Mouse (Mus musculus): ENCODE measurements around the gene Oser1. TPM values are rescaled to one million over a fixed set of nuclear protein-coding genes. Genes with fewer than 3 reads are reported as not detected.
"Not testable (repeated sequence)": the region's sequence is repeated elsewhere in the genome, so short reads cannot be mapped to it uniquely, and the experiment has no call there.

Oser1 gene
- polyA plus RNA-seq, 1 experiment from 2014 or later: 85.1 TPM

DNA sequence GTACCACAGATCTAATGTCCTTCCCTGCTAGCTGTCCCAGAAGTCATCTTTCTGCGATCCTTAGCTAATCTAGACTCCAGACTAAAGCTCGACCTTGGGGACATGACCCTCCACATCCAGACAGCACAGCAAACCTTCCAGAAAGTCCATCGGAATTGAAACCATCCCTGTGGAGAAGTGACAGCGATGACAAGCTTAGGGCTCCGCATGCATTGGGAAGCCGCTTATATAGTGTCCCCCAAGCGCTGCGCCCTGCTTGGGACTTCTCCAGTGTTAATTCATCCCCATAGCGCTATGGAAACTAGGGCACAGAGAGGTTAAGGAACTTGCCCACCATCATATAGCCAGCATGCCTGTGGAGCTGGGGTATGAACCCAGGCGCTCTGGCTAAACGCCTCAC lies 38.3 kb upstream of the Oser1 start:
- Histone ChIP-seq H3K36me3 (peaks cover 21% of the 10 kb centered on the region), H3K27me3 (peaks cover 24% of the 10 kb centered on the region), H3K9me3 (no peaks in the 10 kb centered on the region), H3K4me3 (replicated peaks) (no peak overlapping the region), H3K4me2 (no peak overlapping the region), H3K9ac (replicated peaks) (no peak overlapping the region), H3K4me1 (replicated peaks) (no peaks in the 10 kb centered on the region), H3K27ac (no peak overlapping the region)
- 69% methylated on average over 11 of the region's 11 CpGs for WGBS
- no peak for ATAC-seq (ENCODE audit: insufficient number of reproducible peaks, insufficient read depth, low FRiP score, low TSS enrichment, low read depth)

- Histone ChIP-seq H3K4me3 (replicated peaks) (no peak overlapping the region), H3K4me2 (no peak overlapping the region), H3K27ac (no peak overlapping the region), H3K4me1 (replicated peaks) (no peaks in the 10 kb centered on the region), H3K27me3 (peaks cover 28% of the 10 kb centered on the region), H3K9me3 (no peaks in the 10 kb centered on the region), H3K9ac (replicated peaks) (no peak overlapping the region), H3K36me3 (peaks cover 18% of the 10 kb centered on the region)
- 85% methylated on average over 5 of the region's 5 CpGs for WGBS
- no peak for ATAC-seq (ENCODE audit: insufficient number of reproducible peaks, insufficient read depth, low FRiP score, low TSS enrichment, low read depth)
Measured at GRCm38 (mm10) chr2:163462386-163462785, 37.9 kb upstream of the Oser1 start.

- not testable (repeated sequence) for H3K36me3 ChIP-seq; ATAC-seq (ENCODE audit: insufficient number of reproducible peaks, insufficient read depth, low FRiP score, low TSS enrichment, low read depth); H3K9ac ChIP-seq (replicated peaks); H3K27ac ChIP-seq; H3K4me2 ChIP-seq; H3K9me3 ChIP-seq; H3K4me1 ChIP-seq (replicated peaks); H3K4me3 ChIP-seq (replicated peaks)
- H3K27me3 ChIP-seq: peaks cover 28% of the 10 kb centered on the region
- WGBS: 94% methylated on average over 9 of the region's 9 CpGs
Measured at GRCm38 (mm10) chr2:163461307-163461706, 36.8 kb upstream of the Oser1 start.

- Histone ChIP-seq H3K27ac (no peak overlapping the region), H3K9me3 (no peaks in the 10 kb centered on the region), H3K36me3 (peaks cover 3% of the 10 kb centered on the region; the same call in 1 of the 2 replicates), H3K4me2 (no peak overlapping the region), H3K4me3 (replicated peaks) (no peak overlapping the region), H3K9ac (replicated peaks) (no peak overlapping the region), H3K27me3 (peaks cover 28% of the 10 kb centered on the region), H3K4me1 (replicated peaks) (no peaks in the 10 kb centered on the region)
- no peak for ATAC-seq (ENCODE audit: insufficient number of reproducible peaks, insufficient read depth, low FRiP score, low TSS enrichment, low read depth)
- 91% methylated on average over 8 of the region's 8 CpGs for WGBS
Measured at GRCm38 (mm10) chr2:163460622-163461021, 36.1 kb upstream of the Oser1 start.

- H3K9me3 ChIP-seq: no peaks in the 10 kb centered on the region
- H3K4me3 ChIP-seq (replicated peaks): no peak overlapping the region
- no peak overlapping the region for H3K27ac ChIP-seq
- H3K4me2 ChIP-seq: no peak overlapping the region
- H3K4me1 ChIP-seq (replicated peaks): no peaks in the 10 kb centered on the region
- WGBS: 43% methylated on average over 10 of the region's 10 CpGs
- H3K36me3 ChIP-seq: no peaks in the 10 kb centered on the region
- ATAC-seq (ENCODE audit: insufficient number of reproducible peaks, insufficient read depth, low FRiP score, low TSS enrichment, low read depth): no peak
- H3K27me3 ChIP-seq: peaks cover 28% of the 10 kb centered on the region
- H3K9ac ChIP-seq (replicated peaks): no peak overlapping the region
Measured at GRCm38 (mm10) chr2:163459380-163459779, 34.9 kb upstream of the Oser1 start.

- Histone ChIP-seq H3K4me3 (replicated peaks) (no peak overlapping the region), H3K4me2 (no peak overlapping the region), H3K4me1 (replicated peaks) (no peaks in the 10 kb centered on the region), H3K27me3 (peaks cover 28% of the 10 kb centered on the region), H3K36me3 (no peaks in the 10 kb centered on the region), H3K27ac (no peak overlapping the region), H3K9ac (replicated peaks) (no peak overlapping the region), H3K9me3 (no peaks in the 10 kb centered on the region)
- no peak for ATAC-seq (ENCODE audit: insufficient number of reproducible peaks, insufficient read depth, low FRiP score, low TSS enrichment, low read depth)
- 53% methylated on average over 27 of the region's 27 CpGs for WGBS
Measured at GRCm38 (mm10) chr2:163458539-163459265, 34.2 kb upstream of the Oser1 start.

DNA sequence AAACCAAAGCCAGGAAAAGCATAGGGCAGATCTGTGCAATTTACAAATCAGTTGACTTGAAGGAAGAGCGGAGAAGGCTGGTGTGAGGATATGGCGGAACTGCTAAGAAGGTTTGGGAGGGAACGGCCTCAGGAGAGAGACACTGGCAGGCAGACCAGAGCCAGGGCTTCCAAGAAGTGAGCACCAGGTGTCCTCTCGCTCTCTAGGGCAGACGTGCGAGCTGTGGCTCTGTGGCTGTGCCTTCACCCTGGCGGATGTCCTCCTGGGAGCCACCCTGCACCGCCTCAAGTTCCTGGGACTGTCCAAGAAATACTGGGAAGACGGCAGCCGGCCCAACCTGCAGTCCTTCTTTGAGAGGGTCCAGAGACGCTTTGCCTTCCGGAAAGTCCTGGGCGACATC lies 28.9 kb upstream of the Oser1 start:
- peaks cover 10% of the 10 kb centered on the region for H3K27me3 ChIP-seq
- no peaks in the 10 kb centered on the region for H3K36me3 ChIP-seq
- H3K27ac ChIP-seq: no peak overlapping the region
- no peaks in the 10 kb centered on the region for H3K9me3 ChIP-seq
- no peak overlapping the region for H3K4me3 ChIP-seq (replicated peaks)
- no peak overlapping the region for H3K9ac ChIP-seq (replicated peaks)
- no peak for ATAC-seq (ENCODE audit: insufficient number of reproducible peaks, insufficient read depth, low FRiP score, low TSS enrichment, low read depth)
- H3K4me2 ChIP-seq: no peak overlapping the region
- WGBS: 87% methylated on average over 13 of the region's 13 CpGs
- H3K4me1 ChIP-seq (replicated peaks): no peaks in the 10 kb centered on the region

DNA sequence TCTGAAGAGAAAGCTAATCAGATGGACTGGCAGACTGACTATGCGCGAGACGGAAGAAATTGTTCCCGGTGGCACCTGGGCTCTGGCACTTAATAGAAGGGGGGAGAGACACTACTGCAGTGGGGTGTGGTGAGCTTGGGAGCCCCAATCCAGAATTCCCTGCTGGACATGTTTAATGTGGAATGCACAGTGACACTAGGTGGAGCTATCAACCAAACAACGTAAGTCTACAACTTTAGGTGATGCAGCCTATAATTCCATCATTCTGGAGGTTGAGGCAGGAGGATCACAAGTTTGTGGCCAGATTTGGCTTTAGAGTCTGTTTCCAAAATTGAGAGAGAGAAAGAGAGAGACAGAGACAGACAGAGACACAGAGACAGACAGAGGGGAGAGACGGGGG lies 28.2 kb upstream of the Oser1 start:
- Histone ChIP-seq H3K9ac (replicated peaks) (no peak overlapping the region), H3K9me3 (no peaks in the 10 kb centered on the region), H3K27ac (no peak overlapping the region), H3K4me3 (replicated peaks) (no peak overlapping the region), H3K27me3 (peaks cover 3% of the 10 kb centered on the region), H3K36me3 (no peaks in the 10 kb centered on the region), H3K4me2 (no peak overlapping the region), H3K4me1 (replicated peaks) (no peaks in the 10 kb centered on the region)
- ATAC-seq (ENCODE audit: insufficient number of reproducible peaks, insufficient read depth, low FRiP score, low TSS enrichment, low read depth): no peak
- WGBS: 90% methylated on average over 6 of the region's 6 CpGs

DNA sequence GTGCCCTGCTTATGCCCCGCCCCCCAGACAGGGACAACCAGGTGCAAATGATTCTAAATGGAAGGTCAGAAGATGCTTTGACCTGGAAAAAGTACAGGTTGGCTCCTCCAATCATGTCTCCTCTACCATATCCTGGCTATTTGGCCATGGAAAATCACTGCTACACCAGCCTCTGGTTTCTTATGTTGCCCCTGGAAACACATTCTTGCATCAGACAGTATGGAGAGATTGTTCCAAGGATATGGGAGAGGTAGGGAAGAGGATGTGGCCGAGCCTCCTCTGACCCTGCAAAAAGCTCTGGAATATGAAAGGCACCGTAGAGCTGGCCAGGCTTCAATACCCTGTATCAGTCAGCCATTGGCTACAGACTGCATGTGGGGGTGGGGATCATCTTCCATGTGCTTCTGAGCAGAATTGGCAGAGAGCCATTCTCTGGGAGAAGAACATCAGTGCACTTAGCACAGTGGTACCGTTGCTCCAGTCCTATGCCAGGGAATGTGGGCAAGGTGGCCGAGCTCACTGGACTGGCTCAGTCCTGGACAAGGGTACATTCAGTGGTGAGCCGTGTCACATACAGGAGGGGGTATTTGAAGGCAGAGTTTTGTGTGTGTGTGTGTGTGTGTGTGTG lies 26.3 kb upstream of the Oser1 start:
- no peaks in the 10 kb centered on the region for H3K9me3 ChIP-seq
- no peak overlapping the region for H3K4me3 ChIP-seq (replicated peaks)
- H3K36me3 ChIP-seq: no peaks in the 10 kb centered on the region
- no peak overlapping the region for H3K9ac ChIP-seq (replicated peaks)
- H3K27ac ChIP-seq: no peak overlapping the region
- no peaks in the 10 kb centered on the region for H3K27me3 ChIP-seq
- WGBS: 78% methylated on average over 6 of the region's 6 CpGs
- H3K4me1 ChIP-seq (replicated peaks): no peaks in the 10 kb centered on the region
- H3K4me2 ChIP-seq: no peak overlapping the region
- ATAC-seq (ENCODE audit: insufficient number of reproducible peaks, insufficient read depth, low FRiP score, low TSS enrichment, low read depth): no peak

DNA sequence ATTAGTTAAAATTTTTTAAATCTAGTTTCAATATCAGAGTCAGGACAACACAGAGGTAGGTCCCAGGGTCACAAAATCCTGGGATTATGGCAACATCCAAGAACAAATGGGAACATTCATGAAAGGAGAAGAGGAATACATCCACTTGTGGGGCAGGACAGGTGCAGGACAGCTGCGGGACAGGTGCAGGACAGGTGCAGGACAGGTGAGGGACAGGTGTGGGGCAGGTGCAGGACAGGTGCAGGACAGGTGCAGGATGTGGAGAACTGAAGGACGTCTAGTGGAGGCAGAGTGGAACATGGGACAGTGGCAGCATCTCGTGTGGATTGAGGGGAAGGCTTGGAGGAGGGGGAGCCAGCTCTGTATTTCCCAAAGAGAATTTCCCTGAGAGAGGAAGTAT lies 24.8 kb upstream of the Oser1 start:
- 79% methylated on average over 3 of the region's 3 CpGs for WGBS
- no peak for ATAC-seq (ENCODE audit: insufficient number of reproducible peaks, insufficient read depth, low FRiP score, low TSS enrichment, low read depth)
- Histone ChIP-seq H3K27ac (no peak overlapping the region), H3K9me3 (no peaks in the 10 kb centered on the region), H3K4me1 (replicated peaks) (no peaks in the 10 kb centered on the region), H3K4me3 (replicated peaks) (no peak overlapping the region), H3K9ac (replicated peaks) (no peak overlapping the region), H3K27me3 (no peaks in the 10 kb centered on the region), H3K4me2 (no peak overlapping the region), H3K36me3 (no peaks in the 10 kb centered on the region)

GRCm38 (mm10) chr2:163447375-163447774 lies 22.9 kb upstream of the Oser1 start:
- Histone ChIP-seq H3K4me2 (no peak overlapping the region), H3K4me3 (replicated peaks) (no peak overlapping the region), H3K27ac (no peak overlapping the region), H3K36me3 (no peaks in the 10 kb centered on the region), H3K27me3 (no peaks in the 10 kb centered on the region; the same call in 1 of the 2 replicates), H3K9me3 (no peaks in the 10 kb centered on the region), H3K9ac (replicated peaks) (no peak overlapping the region), H3K4me1 (replicated peaks) (no peaks in the 10 kb centered on the region)
- 75% methylated on average over 12 of the region's 12 CpGs for WGBS
- ATAC-seq (ENCODE audit: insufficient number of reproducible peaks, insufficient read depth, low FRiP score, low TSS enrichment, low read depth): no peak

GRCm38 (mm10) chr2:163444017-163444416 lies 19.5 kb upstream of the Oser1 start:
- Histone ChIP-seq H3K27ac (no peak overlapping the region), H3K27me3 (peaks cover 19% of the 10 kb centered on the region), H3K36me3 (no peaks in the 10 kb centered on the region), H3K9ac (replicated peaks) (no peak overlapping the region), H3K4me3 (replicated peaks) (no peak overlapping the region), H3K4me1 (replicated peaks) (no peaks in the 10 kb centered on the region), H3K4me2 (no peak overlapping the region), H3K9me3 (no peaks in the 10 kb centered on the region)
- ATAC-seq (ENCODE audit: insufficient number of reproducible peaks, insufficient read depth, low FRiP score, low TSS enrichment, low read depth): no peak
- 61% methylated on average over 7 of the region's 7 CpGs for WGBS

Data from limb, embryonic 12.5 days (tissue).